Mouse (Mus musculus): ENCODE data around the gene Zswim1.
A peak's percentile ranks its signal among the peaks of the same experiment; 100 is the strongest.
"Not testable (repeated sequence)": the region's sequence is repeated elsewhere in the genome, so short reads cannot be mapped to it uniquely, and the experiment has no call there.

Zswim1 gene

DNA sequence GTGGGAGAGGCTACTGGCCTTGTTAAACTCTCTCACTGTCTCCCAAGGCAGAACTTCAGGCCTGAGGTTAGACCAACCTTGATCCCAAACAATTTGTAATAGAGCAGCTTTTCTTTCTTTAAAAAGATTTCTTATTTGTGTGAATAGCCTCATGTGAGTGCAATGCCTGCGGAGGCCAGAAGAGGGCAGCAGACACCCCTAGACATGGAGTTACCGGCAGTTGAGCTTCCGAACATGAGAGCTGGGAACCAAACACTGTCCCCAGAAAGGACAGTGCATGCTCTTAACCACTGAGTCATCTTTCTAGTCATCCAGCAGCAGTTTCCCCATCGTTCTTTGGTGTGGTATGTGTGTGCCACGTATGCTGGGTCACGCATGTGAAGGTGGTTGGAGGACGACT, 45.1 kb downstream of the Zswim1 start:
- DNase-seq: no peak

DNA sequence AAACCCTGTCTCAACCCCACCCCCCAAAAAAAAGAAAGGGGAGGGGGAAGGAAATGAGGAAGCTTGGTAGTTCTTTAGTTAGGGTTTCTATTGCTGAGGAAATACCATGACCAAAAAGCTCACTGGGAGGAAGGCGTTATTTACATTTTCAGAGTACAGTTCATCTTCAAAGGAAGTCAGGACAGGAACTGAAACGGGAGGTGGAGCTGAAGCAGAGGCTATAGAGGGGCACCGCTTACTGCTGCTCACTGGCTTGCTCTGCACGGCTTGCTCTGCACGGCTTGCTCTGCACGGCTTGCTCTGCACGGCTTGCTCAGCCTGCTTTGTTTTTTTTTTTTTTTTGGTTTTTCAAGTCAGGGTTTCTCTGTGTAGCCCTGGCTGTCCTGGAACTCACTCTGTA, 46.0 kb downstream of the Zswim1 start:
- no peak for DNase-seq

DNA sequence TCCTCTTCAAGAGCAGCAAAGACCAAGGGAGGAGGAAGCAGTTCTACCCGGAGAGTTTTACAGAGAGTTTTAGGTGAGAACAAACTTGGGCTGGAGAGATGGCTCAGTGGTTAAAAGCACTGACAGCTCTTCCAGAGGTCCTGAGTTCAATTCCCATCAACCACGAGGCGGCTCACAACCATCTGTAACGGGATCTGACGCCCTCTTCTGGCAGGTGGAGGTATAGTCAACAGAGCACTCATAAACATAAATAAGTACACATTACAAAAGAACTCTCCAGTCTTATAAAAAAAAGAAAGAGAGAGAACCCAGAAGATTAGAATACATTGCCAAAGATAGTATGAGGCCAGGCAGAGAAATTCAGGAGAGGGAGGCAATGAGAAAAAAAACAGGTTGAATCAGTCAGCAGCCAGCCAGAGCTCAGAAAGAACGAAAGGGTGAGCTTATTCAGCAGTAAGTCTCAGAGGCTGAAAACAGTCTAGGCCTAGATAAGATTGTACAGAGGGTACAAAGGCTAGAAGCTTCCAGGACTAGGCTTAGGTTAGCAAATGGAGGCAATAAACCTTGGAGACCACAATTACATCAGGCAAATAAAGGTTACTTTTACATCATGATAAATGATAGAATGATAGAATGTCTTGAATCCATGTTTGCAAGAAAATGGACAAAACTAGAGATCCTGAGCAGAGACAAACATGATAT, 49.3 kb downstream of the Zswim1 start:
- DNase-seq: no peak

DNA sequence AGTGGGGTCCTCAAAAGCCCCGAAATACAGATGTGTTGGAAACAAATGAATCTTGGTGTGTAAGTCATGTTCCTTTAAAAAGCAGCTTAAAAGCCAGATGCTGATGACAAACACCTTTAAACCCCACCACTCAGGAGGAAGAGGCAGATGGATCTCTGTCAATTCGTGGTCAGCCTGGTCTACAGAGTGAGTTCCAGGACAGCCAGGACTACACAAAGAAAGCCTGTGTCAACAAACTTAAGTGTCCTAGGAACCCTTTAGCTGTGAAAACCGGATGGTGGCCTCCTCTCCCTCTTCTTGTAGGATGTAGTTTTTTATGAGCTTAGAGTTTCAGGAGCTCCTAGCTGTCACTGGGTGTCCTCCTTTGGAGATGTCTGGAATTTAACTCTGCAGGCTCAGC, 51.1 kb downstream of the Zswim1 start:
- no peak for DNase-seq

DNA sequence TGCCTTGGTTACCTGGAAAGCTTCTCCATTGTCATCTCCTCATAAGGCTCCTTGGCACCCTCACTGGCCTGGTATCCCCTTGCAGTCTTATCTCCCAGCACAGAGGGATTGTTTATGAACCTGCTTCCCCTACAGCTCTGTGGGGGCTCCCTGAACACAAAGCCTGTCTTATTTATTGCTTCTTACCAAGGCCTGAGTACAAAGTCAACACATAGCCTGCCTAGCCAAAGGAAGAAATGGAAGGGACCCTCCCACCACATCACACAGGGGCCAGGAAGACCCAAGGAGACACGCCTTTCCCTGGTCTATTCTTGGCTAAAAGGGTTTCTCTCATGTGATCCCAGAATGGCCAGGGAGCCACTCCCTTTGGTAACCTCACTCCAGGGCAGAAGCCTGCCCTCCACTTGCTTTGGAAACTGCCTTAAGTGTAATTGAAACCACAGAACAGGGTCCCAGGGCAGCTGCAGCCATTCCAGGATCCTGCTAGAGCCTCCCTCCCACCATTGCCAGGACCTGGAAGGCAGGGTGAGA, 51.8 kb downstream of the Zswim1 start:
- DNase-seq: peak in 1 of 2 experiments; percentile 9

DNA sequence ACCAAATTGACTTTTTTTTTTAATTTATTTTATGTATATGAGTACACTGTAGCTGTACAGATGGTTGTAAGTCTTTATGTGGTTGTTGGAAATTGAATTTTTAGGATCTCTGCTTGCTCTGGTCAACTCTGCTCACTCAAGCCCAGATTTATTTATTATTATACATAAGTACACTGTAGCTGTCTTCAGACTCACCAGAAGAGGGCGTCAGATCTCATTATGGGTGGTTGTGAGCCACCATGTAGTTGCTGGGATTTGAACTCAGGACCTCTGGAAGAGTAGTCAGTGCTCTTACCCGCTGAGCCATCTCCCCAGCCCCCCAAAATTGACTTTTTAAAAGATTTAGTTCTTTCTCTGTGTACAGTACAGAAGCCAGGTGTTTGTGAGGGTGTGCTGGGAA, 53.2 kb downstream of the Zswim1 start:
- not testable (repeated sequence) for DNase-seq

Data from cerebellum, postnatal 14 days (tissue).